In the genomic region with DNA sequence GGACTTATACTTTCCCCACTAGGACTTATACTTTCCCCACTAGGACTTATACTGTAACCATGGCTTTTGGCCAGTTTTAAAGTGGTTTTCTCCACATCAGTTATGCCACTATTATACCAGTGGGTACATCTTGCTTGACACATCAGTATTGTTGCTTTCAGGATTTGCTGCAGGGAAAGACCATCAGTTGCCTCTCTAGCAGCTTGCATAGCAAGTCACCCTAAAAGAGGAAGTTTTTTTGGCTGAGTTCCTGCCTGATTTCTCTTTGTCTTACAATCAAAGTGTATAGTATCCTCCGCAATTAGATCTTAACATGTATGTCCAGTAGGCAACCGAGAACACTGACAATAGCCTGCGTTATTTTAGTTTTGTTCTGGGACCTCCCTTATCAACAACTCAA, we compare ENCODE assay signal across 24 mouse cellular contexts. TPM values are rescaled to one million over a fixed set of nuclear protein-coding genes. Genes with fewer than 3 reads are reported as not detected.
DNase-seq lines count a peak whose midpoint lies in the region; ATAC-seq and TF ChIP-seq lines count a peak whose summit lies in the region.
"Had no signal": no experiment of that assay in that cellular context is flagged by ENCODE, and none has a peak within 500 bp of the region (broad histone marks: within the 10 kb centered on the region; RNA-seq: fewer than 3 reads in every experiment).

No protein-coding gene starts in this region.

- H3K27ac ChIP-seq in lung, embryonic 14.5 days (ENCODE audit: low read depth): no peak overlapping the region
- H3K27ac ChIP-seq: embryonic facial prominence, embryonic 15.5 days; forebrain, embryonic 10.5 days; forebrain, embryonic 15.5 days; heart, embryonic 10.5 days; hindbrain, embryonic 13.5 days; hindbrain, postnatal 0 days had no signal

- 91% methylated on average over 3 of the region's 3 CpGs for WGBS in lung, embryonic 14.5 days

- H3K4me1 ChIP-seq in lung, embryonic 14.5 days (ENCODE audit: insufficient read depth): no peaks in the 10 kb centered on the region
- H3K4me1 ChIP-seq: embryonic facial prominence, embryonic 15.5 days; forebrain, embryonic 10.5 days; forebrain, embryonic 15.5 days; heart, embryonic 10.5 days; hindbrain, embryonic 13.5 days had no signal

- peak; percentile 2 for DNase-seq in lung, embryonic 14.5 days
- DNase-seq in lung, postnatal 36 days: no peak
- DNase-seq in MEL-GATA-1-ER (ENCODE audit: extremely low read depth, low read depth): peak; percentile 66
- no peak for DNase-seq in ovary, postnatal 36 days (ENCODE audit: low spot score)
- DNase-seq: adrenal gland, adult 2 months; adrenal gland, postnatal 25 days; cerebellum, adult 11-12 months; cerebellum, adult 9-11 months; embryo, embryonic 11 days; gastrocnemius, postnatal 36 days; heart, postnatal 10 days; heart, postnatal 4 days had no signal

- no peaks in the 10 kb centered on the region for H3K9me3 ChIP-seq in lung, embryonic 14.5 days (ENCODE audit: low read depth, low read length)
- H3K9me3 ChIP-seq: embryonic facial prominence, embryonic 15.5 days; forebrain, embryonic 10.5 days; forebrain, embryonic 15.5 days; heart, embryonic 10.5 days; hindbrain, embryonic 13.5 days had no signal

- no peak for TF ChIP-seq CTCF in lung, embryonic 14.5 days (IDR thresholded peaks at IDR 0.05; ENCODE audit: low read depth)

- ATAC-seq in lung, embryonic 14.5 days (ENCODE audit: insufficient read depth): no peak
- peak; percentile 61 to 64 for ATAC-seq in hematopoietic stem cell, adult 5-6 weeks (replicated peaks in 1 of 2; ENCODE audit: insufficient read depth in 1 of 2, low FRiP score in 2 of 2, low TSS enrichment in 1 of 2, low read depth in 1 of 2, poor library complexity in 2 of 2, severe bottlenecking in 2 of 2)
- peak; percentile 40; the same call in 1 of the 2 replicates for ATAC-seq in neutrophil, adult 5-6 weeks (ENCODE audit: extremely low read depth, insufficient number of reproducible peaks, low FRiP score, poor library complexity, severe bottlenecking)
- no peak for ATAC-seq in cerebellum, adult (ENCODE audit: insufficient number of reproducible peaks, low FRiP score, low TSS enrichment)
- ATAC-seq in CD4-positive, CD25-positive, alpha-beta regulatory T cell, adult 4 months: no peak
- ATAC-seq: forebrain, embryonic 15.5 days; hindbrain, postnatal 0 days; Patski had no signal

- no peak overlapping the region for H3K9ac ChIP-seq in lung, embryonic 14.5 days
- H3K9ac ChIP-seq: embryonic facial prominence, embryonic 15.5 days; forebrain, embryonic 15.5 days; hindbrain, embryonic 13.5 days had no signal

- H3K4me3 ChIP-seq in lung, embryonic 14.5 days (ENCODE audit: low read depth, low read length): no peak overlapping the region
- H3K4me3 ChIP-seq: embryonic facial prominence, embryonic 15.5 days; erythroblast, embryonic 14.5 days; forebrain, embryonic 10.5 days; forebrain, embryonic 15.5 days; heart, embryonic 10.5 days; hindbrain, embryonic 13.5 days had no signal

- H3K36me3 ChIP-seq in lung, embryonic 14.5 days (ENCODE audit: insufficient read depth): peaks cover 67% of the 10 kb centered on the region

- no peaks in the 10 kb centered on the region for H3K27me3 ChIP-seq in lung, embryonic 14.5 days (ENCODE audit: insufficient read depth, low read length)
- H3K27me3 ChIP-seq: embryonic facial prominence, embryonic 15.5 days; forebrain, embryonic 15.5 days; hindbrain, embryonic 13.5 days; Patski had no signal

- no peak overlapping the region for H3K4me2 ChIP-seq in lung, embryonic 14.5 days
- H3K4me2 ChIP-seq: embryonic facial prominence, embryonic 15.5 days; forebrain, embryonic 15.5 days; hindbrain, embryonic 13.5 days had no signal

RNA-seq across cellular contexts. Expression of gene Ncapg2, which starts 30.9 kb away (rescaled TPM):
- polyA plus RNA-seq in lung, embryonic 14.5 days (2014; fragmentation: Nextera tagmentation; extraction: Ambion mirVana): 57.7 and 58.4 TPM in 2 replicates
- 113 and 126 TPM in 2 replicates for total RNA-seq in hematopoietic stem cell, adult 5-6 weeks (2017)
- total RNA-seq in neutrophil, adult 5-6 weeks (2017): 1.7 and 4.0 TPM in 2 replicates
- 1 to 10 TPM; 7.1 to 8.4 TPM for polyA plus RNA-seq in CD4-positive, CD25-positive, alpha-beta regulatory T cell, adult 4 months (2017; shearing (Covaris generic))

RNA-seq across cellular contexts. Expression of gene Ptprn2, which starts 49.4 kb away (rescaled TPM):
- 0.20 and 0.30 TPM in 2 replicates for polyA plus RNA-seq in lung, embryonic 14.5 days (2014; fragmentation: Nextera tagmentation; extraction: Ambion mirVana)
- not detected in 2 replicates for total RNA-seq in hematopoietic stem cell, adult 5-6 weeks (2017)
- total RNA-seq in neutrophil, adult 5-6 weeks (2017): 0.12 TPM in 1 of 2 replicates, not detected in the other
- polyA plus RNA-seq in CD4-positive, CD25-positive, alpha-beta regulatory T cell, adult 4 months (2017; shearing (Covaris generic)): not detected
- total RNA-seq: gastrocnemius, postnatal 36 days had no signal
- polyA plus RNA-seq: Patski had no signal

Comparison
In these comparisons a context has a peak if more than half of its experiments do, and no peak if none do; other contexts are left out.
1. DNase-seq: peak in lung, embryonic 14.5 days (single experiment) and MEL-GATA-1-ER (single experiment); none in lung, postnatal 36 days (single experiment) and ovary, postnatal 36 days (single experiment).
2. ATAC-seq: peak in hematopoietic stem cell, adult 5-6 weeks (2 of 2) and neutrophil, adult 5-6 weeks (single experiment); none in lung, embryonic 14.5 days (single experiment), cerebellum, adult (single experiment) and CD4-positive, CD25-positive, alpha-beta regulatory T cell, adult 4 months (single experiment).
3. RNA of gene Ncapg2, which starts 30.9 kb away (total RNA-seq): 113 to 126 TPM in hematopoietic stem cell, adult 5-6 weeks; 1.7 to 4.0 TPM in neutrophil, adult 5-6 weeks; every median in the first group is over 10 times any median in the second.